Mouse (Mus musculus): ENCODE data around the gene Tmem168.

GRCm38 (mm10) chr6:13584788-13585187 is 23.1 kb downstream of the Tmem168 start:
- TF ChIP-seq POLR2A (IDR thresholded peaks at IDR 0.05; ENCODE audit: borderline replicate concordance, extremely low read depth, insufficient read depth, insufficient read length, poor library complexity, severe bottlenecking): no peak
- TF ChIP-seq CTCF (IDR thresholded peaks at IDR 0.05; ENCODE audit: borderline replicate concordance, extremely low read depth, insufficient read depth, insufficient read length): no peak

All from brain, embryonic 14.5 days (tissue).